Mouse (Mus musculus): ENCODE data around the gene Marcks.

Gene Marcks

DNA sequence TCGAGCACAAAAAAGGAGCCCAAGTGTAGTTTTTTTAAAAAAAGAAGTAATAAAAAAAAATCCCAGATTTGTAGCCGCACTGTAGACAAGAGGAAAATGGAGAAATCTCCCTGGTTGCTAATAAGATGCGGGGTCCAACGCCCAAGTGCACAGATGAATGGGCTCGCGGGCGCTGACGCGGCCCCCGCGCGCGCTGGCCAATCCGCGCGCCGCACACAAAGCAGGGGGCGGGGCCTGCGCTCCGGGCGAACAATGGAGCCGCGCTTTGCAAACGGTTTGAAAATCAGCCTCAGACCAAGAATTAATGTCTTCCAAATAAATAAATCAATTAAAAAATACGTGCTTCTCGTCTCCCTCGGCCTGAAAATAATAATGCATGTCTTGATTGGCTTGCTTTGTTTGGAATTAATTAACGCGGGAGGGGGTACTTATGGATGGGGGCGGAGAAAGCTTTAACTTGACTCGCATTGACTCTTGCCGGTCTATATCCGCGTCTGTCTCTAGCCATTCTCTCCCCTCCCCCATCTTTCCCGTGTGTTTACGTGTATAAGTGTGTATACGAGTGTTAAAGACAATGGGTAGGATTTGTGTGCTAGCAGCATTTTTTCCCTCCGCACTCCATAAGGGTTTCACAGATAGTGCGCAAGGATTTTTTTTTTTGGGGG, at the start of gene Marcks:
Gene Marcks, minus strand, starts transcription at position 143 of the 665 bp plus-strand sequence.
- peak; percentile 97 for DNase-seq

DNA sequence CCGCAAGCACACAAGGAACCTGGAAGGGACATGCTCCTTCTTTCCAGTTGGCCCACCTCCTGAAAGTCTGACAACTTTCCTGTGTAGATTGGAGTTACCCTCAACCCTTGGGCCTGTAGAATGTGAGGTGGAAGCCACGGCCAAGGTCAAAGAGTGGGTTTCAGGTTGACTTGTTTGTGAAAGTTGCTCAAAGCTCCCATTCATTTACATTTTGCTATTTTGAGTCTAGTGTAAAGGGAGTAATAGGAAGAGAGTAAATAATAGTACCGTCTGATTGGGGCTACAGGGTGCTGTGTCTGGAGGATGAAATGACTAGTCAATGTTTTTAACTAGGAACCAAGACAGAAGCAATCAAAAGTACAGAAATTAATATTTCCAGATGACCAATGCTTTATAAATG, 38.4 kb upstream of the Marcks start:
- no peak for DNase-seq

DNA sequence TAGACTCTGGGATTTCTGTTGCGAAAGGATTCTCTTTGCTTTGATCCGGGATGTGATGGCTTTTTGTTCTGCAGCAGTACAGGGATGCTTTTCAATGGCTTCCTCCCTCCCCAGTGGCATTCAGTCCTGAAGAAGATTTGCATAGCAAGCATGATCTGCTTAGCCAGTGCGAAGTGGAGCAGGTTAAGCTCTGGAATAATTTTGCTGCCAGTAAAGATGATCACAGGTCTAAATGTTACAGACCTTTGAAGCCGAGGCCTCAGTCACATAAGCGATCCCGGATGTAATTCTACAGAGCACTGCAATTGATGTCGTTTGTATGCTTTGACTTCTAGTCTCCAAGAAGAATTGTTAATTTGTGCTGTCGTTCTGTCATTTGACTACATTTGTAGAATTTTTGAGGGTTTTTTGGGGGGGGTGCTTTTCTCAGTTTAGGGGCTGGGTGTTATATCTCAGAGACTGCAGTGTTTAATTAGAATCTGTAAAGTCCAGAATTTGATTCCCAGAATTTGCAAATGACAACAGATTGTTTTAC, 33.8 kb upstream of the Marcks start:
- peak; percentile 8 for DNase-seq

DNA sequence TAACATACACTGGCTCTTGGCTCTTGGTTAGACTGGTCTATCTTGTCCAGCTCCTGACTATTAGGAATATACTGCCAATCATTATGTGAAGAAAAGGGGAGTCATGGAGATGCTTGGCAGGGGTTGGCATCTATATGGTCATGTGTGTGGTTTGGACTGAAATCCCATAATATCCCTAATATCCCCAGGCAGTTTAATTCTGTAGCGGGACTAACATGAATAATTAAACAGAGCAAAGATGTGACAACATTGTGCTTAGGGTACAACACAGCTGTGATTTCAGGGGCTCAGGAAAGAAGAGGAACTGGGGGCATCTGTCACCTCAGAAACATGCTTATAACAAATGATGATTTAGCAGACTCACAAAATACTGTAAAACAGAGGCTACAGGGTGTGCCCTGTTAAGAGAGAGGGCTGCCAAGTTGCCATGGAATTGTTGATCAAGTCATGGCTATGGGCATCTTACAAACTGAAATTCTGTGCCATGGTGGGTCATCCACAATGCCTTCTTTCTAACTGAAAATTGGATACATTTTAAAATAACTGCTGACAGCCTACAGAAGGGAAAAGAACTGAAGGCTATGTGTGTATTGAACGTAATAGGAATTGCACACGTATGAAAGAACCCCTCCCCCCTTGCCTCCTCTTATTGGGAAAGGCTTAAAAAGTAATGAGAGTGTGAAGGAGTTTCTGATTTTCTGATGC, 33.1 kb upstream of the Marcks start:
- DNase-seq, result no peak

DNA sequence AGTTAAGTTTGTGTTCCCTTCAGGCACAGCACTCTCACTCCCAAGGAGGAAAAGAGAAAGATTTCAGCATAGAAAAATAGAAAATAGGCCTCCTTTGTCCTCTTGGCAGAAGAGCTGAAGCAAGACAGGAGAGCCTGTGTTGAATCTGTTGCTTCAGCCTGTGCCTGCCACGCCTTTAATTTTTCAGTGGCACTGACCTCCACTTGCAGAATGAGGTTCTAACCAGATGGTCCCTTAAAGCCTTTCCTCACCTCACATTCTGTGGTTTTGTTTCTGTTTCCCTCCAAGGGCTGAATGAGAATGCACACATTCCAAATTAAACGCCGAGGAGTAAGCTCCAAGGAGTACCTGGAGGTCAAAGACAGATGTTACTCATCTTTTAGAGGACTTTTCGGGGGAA, 32.2 kb upstream of the Marcks start:
- no peak for DNase-seq

DNA sequence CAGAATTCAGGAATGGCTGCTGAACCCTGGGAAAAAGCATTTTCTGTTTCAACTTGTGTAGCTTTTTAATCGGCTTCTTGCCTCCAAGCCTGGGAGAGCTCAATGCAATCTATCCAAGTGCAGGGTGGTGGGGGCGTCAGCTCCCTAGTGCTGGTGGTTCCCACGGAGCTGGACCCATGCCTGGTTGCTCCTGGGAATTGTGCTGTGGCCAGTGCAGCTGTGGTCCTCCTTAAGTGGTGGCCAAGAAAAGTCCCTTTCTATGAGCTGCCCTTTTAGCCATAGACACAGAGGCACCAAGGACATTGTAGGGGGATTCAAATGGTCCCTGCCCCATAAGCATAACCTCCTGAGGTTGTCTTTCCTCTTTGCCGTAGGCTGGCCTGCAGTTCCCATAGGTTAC, 31.7 kb upstream of the Marcks start:
- no peak for DNase-seq

DNA sequence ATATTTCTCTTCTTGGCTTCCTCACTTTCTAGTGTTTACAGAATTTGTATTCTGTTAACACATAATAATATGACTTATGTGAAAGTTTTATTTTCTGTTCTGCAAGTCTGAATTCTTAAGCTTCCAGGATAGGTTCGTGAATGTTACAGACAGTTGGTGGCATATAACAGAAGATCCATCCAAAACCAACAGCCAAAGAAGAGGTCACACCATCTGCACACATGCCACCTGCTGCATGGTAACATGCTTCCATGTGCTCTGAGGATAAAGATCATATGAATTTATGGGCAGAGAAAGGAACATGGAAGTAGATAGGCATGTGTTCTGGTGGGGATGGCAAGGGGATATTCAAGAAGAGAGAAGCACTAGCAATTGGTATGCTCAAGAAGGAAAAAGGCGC, 28.8 kb upstream of the Marcks start:
- no peak for DNase-seq

DNA sequence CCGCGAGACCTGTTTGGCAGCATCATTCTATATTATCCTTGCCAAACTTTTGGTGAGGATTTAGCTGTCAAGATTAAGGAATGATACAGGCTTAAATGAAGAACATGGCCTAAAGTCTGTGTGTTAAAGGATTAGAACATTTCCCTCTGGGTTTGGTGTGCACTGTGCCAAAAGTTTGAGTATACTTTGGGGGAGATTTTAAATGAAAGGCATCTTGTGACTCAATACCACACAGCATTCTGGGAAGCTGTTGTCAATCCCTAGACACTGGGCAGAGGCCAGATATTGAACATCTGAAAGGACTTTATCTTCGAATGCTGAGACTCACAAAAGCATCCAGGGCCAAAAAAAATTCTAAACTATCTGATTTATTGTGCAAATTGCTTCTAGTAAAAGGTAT, 21.0 kb upstream of the Marcks start:
- no peak for DNase-seq

DNA sequence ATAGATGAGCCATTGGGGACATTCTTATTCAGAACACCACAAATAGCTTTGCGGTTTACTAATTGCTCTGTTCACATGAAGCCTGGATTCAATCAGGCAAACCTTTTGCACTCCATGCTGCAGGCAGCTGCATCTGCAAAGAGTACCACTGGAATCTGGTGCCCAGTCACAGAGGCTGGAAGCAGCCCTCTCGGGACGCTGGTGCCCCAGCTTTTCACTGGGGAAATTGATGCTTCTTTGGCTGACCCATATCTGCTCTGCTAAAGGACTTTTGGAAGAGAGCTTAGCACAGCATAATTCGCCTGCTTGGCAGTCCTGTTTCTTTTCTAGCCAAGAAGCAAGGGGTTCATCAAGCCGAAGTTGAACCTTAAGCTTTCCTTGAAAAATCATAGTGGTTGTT, 18.4 kb upstream of the Marcks start:
- no peak for DNase-seq

DNA sequence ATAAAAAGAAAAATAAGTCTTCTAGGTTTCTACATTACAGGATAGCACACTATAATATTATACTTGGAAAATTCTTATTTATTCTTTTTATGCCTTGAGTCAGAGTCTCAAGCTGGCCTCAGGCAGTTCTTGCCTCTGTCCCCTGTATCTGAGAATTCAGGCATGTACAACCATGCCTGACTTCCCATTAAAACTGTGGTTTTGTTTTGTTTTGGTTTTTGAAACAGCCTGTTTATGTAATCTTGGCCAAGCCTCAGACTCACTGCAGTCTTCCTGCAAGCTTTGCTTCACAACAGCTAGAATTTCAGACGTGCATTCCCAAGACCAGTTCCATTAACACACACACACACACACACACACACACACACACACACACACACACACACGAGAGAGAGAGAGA, 16.4 kb upstream of the Marcks start:
- DNase-seq, result no peak

DNA sequence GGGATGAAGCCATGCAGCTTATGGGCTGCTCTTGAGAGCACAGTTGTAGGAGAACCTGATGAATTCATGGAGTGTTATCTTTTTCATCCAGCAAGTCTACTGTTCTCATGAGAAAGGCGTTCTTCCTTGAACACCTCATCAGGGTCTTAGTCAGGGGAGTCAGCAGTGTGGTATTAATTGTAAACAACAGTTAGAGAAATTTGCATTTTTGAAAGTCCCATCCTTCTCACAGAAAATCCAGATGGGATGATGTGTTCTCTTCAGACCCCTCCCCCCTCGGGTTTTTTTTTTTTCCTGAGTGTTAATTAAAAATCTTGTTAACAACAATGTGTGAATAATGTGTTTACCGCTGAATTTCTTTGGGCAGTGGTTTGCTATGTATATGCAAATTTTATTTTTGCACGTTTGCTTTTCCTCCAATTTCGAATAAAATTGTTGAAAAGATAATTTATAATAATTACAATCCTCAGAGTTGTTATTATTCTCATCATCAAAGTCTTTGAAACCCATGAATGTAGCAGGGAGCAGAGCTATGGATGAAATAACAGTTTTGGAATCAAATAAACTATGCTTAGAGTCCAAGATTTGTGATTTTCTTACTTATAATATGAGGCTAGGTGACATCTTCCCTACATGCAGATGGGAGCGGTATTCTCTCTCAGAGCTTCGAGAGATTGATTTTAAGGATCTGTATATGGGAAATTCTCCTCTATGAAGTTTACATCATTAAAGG, 13.0 kb upstream of the Marcks start:
- DNase-seq, result no peak

DNA sequence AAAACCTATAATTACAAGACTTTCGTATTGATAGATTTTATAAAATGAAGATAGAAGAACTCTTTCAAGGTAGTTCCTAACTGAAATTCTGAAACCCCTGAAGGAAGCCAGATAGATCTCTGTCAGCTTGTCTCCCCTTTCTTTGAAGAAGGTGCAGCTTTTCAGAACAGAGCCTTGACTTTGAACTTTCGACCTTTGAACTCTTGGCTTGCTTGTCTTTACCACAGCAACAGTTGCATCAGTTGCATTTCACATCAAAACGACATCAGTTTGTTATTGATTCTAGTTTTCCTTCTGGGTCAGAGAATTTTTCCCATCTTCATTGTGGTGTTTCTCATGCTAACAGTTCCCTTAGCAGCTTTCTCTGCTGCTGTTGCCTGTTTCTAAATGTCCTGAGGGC, 9.3 kb upstream of the Marcks start:
- peak; percentile 20 for DNase-seq

DNA sequence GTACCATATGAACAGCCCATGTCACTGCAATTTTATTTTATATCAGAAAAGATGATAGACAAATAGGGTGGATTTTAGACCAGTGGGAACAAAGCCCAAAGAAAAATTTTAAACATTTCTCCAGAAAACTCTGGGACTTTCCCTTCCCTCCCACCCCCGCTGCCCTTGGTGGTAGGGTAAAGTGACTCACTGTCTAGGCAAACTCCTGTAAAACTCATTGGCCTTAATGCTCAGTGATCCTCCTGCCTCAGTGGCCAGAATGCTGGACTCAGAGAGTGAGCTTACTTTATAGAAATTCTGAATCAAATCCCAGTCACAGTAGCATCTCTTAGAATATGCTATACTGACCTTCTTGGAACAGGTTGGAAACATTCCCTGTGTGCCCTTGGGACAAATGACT, 6.7 kb upstream of the Marcks start:
- no peak for DNase-seq

DNA sequence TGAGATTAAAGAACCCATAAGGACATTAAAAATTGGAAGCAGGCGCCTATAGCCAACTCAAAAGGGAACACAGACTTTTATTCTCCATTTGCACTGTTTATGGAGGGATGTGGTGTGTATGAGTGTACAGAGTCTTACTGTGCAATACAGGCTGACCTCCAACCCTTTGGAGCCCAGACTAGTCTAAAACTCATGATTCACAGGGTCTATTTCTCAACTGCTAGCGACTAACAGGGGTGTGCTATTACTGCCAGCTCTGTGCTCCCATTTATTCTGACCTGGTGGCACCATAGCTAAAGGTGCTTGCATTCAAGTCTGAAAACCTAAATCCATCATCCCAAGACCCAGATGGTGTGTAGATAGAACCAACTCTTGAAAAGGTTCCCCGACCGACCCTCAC, 2.9 kb upstream of the Marcks start:
- DNase-seq, result no peak

DNA sequence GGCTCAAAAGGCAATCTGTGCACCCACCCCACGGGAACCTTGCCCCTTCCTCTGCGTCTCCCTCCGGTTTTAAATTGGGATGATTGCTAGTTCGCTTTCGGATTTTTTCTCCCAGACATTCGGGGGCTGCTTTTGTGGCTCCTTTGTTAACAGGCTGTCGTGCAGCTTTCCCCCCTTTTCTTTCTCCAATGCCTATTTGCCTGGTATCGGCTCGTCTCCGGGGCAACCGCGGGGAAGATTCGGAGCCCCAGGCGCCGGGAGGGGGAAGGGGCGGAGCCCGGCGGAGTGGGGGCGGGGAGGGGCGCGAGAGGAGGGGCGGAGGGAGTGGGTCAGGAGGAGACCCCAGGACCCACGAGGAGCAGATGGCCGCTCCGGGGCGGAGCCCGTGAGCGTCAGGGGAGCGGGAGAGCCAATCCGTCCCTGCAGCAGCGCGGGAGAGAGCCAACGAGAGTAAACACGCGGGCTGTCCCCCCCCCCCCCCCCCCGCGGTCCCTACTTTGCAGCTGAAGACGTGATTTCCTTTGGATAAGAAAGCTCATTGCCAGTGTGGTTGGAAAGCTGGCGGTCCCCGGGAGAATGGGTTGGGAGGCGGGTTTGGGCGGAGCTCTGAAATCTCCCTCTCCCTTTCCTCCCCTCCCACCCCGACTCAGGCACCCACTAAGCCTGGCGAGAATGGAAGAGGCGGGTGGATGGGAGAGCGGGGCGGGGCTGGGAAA, 2.2 kb upstream of the Marcks start:
- peak; percentile 97 for DNase-seq

DNA sequence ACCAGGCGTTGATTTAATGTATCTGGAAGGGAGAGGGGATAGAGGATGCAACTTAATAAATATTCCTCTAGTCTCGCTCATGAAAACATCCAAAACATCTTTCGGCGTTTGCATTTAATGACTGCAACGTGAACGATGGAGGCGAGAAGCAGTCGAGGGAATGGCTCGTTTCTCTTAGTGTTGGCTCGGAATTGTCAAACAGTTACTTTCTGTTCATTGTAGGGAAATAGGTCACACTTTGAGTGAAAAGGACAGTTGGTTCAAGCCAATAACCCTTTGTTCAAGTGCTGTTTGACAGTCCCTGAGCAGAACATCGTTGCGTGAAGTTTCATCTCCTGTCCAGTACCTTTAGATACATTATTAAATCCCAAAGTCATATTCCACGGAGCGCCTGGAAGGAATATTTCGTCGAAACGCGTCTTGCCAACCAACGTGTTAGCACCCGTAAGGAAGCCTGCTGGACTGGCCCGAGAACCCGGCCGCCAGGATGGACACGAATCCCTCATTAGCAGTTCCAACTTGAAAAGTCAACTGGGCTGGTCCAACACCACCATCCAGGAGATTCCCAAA, 1.5 kb upstream of the Marcks start:
- peak; percentile 61 for DNase-seq

DNA sequence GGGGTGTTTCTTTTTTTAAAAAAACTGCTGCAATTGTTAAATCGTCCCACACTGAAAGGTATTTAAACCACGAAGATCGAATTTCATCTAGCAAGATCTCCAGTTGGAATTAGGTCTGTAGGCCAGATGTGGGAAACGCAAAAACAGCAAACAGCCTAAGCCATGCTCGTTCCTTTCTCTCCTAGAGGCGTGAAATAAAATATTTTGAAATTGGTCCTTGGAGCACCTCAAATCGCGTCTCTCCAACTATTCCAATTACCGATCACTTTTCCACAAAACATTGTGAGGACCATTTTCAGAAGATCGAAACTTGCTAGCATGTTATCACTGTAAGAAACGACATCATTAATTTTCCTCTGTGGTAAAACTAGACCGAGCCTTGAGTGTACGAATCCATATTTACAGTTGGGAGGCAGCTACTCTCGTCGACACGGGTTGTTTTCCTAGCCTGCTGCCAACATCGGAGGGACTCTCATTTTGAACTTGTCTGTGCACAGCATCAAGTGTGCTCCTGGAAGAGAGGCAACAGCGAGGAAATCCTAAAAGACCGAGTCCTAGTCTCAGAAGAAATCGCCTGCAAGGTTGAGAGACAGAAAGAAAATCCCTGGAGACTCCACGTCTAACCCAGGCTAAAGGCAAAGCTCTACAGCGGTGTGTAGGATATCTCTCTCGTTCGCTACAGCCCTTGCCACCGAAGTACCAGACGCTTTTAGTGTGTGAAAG, 884 bp upstream of the Marcks start:
- DNase-seq, result peak; percentile 70

DNA sequence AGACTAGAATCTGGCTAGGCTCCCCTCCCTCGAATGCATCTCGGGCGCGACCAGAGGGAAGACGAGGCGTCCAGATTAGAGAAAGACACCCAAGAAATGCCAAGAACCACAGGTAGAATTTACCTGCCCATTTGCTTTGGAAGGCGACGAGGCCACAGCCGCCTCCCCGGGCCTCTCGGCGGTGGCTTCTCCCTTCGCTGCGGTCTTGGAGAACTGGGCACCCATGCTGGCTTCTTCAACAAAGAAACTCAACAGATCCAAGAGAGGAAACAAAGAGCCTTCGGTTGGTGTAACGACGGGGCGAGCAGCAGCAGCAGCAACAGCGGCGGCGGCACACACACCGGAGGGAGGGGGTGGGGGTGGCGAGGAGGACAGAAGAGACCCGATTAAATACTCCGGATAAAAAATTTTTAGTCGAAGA, 399 bp downstream of the Marcks start:
- DNase-seq, result no peak

DNA sequence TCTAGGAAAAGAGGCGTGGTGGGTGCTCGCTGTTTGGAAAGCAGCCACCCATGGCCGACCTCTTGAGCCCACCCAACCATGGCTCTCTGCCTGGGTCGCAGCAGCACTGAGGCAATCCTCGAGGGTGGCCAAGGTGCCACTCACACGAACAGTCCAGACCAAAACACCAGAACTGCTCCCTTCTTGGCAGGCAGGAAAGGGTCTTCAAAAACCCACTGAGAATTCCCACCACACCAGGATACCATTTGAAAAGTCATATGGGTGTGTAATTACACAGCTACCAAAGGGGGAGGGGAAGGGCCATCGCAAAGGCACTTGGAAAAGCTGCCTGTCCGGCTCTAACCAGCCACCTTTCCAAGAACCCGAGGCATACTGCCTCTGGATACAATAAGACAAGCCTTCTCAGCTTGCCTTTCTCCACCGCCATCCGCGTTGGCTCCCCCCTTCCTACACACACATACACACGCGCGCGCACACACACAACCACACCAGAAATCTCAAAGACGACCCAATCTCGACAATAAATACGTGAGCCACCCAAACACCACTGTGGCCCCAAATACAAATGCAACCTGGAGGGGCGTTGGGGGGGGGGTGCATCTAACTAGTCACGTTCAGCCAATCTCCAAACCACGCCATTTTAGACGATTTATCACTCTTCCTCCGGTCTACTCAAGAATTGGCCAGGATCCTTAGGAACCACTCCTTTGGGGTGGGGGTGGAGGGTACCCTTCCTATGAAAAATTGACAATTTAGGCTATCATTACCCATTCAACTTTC, 999 bp downstream of the Marcks start:
- peak; percentile 78 for DNase-seq

DNA sequence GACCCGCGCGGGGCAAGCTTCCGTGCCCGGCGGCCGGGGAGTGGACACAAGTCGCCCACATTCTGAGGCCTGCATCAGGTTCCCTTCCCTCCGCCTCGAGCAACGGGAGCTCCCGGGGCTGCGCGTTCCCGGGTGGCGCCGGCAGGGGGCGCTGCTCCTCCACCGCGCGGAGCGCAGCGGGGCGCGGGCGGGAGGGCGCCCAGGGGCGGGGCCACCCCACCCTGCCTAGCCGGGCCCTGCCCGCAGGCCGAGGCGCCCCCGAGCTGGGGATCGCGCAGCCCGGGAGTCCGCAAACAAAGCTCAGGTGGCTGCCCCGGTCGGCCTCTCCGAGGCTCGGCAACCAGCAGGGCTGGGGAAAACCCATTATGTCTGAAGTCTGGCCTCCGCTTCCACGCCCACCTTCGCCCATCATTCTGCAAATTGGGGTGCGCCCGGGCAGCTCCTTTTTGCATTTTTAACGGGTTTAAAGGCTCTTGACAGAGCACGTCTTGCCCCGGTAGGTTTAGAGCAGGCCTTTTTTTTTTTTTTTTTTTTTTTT, 1.7 kb downstream of the Marcks start:
- DNase-seq, result peak; percentile 91
